Mouse (Mus musculus): ENCODE results near the gene Kiss1r.

The Kiss1r gene

GRCm38 (mm10) chr10:79897316-79898245, 19.2 kb upstream of the Kiss1r start:
- DNase-seq (ENCODE audit: low read depth in 2 of 2, low spot score in 2 of 2) = no peak

GRCm38 (mm10) chr10:79900951-79901410, 15.8 kb upstream of the Kiss1r start:
- no peak for DNase-seq (ENCODE audit: low read depth in 2 of 2, low spot score in 2 of 2)

DNA sequence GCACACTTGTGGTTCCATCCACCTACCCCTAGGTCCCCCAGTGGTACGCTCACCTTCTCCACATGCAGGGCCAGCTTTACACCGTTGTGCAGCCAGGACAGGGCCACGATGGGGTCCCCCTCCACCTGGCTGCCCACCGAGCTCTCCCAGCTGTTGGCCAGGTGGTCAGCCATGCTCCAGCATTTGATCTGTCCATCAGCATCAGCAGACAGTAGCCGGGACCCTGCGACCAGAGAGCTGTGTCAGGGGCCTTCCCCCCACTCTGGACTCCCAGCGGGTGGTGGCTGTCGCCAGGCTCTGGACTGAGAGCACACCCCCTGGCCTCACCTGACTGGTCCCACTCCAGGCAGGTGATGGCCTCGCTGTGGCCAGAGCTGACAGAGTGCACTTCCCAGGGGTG, 10.1 kb upstream of the Kiss1r start:
- DNase-seq (ENCODE audit: low read depth in 2 of 2, low spot score in 2 of 2) = no peak

DNA sequence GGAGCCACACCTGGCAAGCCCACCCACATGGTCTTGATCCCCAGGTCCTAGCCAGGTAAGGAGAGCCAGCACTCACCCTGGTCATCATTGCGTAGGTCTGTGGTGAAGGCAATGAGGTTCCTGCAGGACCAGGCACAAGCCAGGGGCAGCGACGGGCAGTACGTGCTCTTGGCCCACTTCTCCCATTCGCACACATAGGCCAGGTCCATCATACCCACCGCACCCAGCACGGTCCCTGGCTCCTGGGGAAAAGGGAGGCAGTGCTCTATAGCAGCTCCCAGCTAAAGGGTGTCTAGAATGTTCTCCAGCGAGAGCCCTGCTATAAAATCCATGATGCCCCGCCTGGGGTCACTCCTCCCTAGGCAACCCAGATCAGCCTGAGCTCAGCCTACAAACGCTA, 9.4 kb upstream of the Kiss1r start:
- no peak for DNase-seq (ENCODE audit: low read depth in 2 of 2, low spot score in 2 of 2)

DNA sequence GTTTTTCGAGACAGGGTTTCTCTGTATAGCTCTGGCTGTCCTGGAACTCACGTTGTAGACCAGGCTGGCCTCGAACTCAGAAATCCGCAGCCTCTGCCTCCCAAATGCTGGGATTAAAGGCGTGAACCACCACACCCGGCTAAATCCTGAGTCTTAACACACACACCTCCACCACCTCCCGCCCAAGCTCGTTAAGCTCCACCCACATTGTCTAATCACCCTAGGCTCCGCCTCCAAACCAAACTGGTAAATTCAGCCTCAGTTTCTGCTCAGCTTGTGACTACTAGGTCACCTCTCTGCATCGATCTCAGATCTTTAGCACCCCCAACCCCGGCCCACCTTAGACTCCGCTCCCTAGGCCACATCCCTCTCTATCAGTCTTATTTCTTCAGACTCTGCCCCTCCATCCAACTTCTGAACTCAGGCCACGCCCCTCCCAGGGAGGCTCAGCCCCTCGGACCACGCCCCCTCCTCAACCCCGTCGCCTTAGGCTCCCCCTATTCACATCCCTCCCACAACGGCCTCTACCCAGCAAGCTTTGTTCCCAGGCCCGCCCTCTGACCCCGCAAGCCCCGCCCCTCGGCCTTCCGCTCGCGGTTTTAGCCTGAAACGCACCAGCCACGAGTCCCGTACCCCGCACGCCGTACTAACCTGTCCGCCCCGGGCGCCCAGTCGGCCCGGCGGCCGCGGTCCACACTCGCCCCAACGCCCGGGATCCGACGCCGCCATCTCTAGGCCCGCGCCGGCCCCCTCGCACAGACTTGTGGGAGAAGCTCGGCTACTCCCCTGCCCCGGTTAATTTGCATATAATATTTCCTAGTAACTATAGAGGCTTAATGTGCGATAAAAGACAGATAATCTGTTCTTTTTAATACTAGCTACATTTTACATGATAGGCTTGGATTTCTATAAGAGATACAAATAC, 8.3 kb upstream of the Kiss1r start, which contains the start of gene Med16:
TSS of gene Med16 (minus strand) at position 757 of the 925 bp plus-strand sequence.
- peak; percentile 97 to 99 for DNase-seq (ENCODE audit: low read depth in 2 of 2, low spot score in 2 of 2)

DNA sequence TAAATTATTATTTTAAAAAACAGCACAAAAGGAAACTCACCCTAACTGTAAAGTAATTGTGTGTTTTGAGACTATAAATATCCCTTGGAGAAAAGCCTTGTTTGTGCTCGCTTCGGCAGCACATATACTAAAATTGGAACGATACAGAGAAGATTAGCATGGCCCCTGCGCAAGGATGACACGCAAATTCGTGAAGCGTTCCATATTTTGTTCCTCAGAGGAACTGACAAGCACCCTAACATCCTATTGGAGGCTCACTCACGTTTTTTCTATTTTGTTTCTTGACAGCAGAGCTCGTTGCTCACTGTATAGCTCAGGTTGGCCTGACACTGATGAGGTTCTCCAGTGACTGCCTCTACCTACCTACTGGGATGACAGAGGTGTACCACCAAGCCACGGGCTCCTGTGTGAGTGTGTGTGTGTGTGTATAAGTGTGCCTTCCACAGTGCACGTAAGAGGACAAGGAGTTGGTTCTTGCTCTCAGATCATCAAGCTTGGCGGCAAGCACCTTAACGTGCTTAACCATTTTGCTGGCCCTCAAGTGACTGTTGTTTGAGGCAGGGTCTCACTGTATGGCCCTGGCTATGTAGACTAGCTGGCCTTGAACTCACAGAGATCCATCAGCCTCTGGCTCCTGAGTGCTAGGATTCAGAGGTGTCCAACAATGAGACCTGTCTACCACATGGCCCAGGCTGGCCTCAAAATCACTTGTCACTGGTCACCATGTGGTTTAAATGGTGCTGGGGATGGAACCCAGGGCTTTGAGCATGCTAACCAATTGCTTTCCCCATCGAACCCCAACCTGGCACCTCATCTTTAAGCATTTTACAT, 7.5 kb upstream of the Kiss1r start:
- peak; percentile 37 to 54 for DNase-seq (ENCODE audit: low read depth in 2 of 2, low spot score in 2 of 2)

DNA sequence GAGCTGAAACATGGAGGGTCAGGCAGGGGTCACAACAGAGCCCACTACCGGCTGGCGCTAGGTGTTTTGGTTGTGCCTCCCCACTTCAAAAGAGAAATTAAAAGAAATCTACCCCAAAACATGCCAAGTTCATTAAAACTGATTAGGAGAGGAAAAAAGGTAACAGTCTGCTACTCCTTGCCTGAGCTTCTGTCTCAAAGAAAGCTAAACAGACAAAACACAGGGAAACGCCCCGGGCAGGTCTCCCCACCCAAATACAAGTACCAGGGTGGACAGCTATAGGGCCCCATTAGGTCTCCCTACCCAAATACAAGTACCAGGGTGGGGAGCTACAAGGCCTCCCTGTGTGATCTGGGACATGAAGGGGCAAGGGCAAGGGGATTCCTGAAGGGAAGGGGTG, 6.2 kb upstream of the Kiss1r start, which contains the start of gene Gm26602:
TSS of gene Gm26602 (plus strand) at position 301 of the 400 bp plus-strand sequence.
- DNase-seq (ENCODE audit: low read depth in 2 of 2, low spot score in 2 of 2) = no peak

- DNase-seq (ENCODE audit: low read depth in 2 of 2, low spot score in 2 of 2) = no peak
Measured at GRCm38 (mm10) chr10:79912412-79912811, 4.4 kb upstream of the Kiss1r start.

- DNase-seq (ENCODE audit: low read depth in 2 of 2, low spot score in 2 of 2) = no peak
Measured at GRCm38 (mm10) chr10:79914131-79914947, 2.4 kb upstream of the Kiss1r start.

- DNase-seq (ENCODE audit: low read depth in 2 of 2, low spot score in 2 of 2) = no peak
Measured at GRCm38 (mm10) chr10:79914948-79915596, 1.7 kb upstream of the Kiss1r start.

DNA sequence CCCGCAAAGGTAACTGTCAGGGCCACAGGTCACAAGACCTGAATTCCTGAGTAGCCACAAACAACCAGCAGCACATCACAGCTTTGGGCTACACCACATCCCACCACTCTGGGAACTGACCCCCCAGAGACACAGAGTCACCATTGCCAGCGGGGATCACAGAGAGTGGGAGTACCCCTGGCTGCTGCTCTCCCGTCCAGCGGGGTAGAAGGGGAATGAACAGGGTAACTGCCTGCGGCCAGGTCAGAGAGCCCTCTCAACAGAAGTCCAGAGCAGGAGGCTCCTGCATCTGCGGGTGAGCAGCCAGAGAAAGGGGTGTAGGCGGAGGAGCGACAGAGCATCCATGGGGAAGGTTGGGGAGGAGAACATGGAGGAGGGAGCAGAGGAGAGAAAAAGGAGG, 690 bp upstream of the Kiss1r start:
- DNase-seq (ENCODE audit: low read depth in 2 of 2, low spot score in 2 of 2) = no peak

DNA sequence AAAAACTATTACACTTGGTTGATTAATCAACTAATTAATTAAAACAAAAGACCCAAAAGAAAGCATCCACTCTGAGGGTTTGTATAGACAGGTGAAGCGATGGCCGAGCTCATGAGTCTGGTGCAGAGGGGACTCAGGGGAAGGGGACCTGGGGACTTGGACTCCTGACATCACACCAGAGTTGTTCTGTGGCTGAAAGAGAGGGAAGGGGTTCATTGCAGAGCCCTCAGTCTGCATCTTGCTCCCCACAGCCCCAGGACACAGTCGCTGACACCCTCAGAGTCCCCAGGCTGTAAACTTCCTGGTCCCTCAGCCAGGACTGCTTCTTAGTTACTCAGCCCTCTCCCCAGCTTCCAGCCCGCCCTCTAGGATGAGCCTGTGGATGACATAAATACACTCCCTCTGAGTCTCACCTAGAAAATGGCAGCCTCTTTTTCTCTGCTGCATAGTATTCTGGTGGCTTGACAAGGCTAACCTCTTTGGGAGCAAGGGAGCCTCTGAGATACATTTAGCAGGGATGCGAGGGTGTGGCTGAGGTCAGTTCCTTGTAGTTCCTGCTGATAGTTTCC, 845 bp downstream of the Kiss1r start:
- DNase-seq (ENCODE audit: low read depth in 2 of 2, low spot score in 2 of 2) = no peak

- DNase-seq (ENCODE audit: low read depth in 2 of 2, low spot score in 2 of 2) = no peak
Measured at GRCm38 (mm10) chr10:79918231-79919078, 1.7 kb downstream of the Kiss1r start.

- DNase-seq (ENCODE audit: low read depth in 2 of 2, low spot score in 2 of 2) = no peak
Measured at GRCm38 (mm10) chr10:79919251-79919849, 2.6 kb downstream of the Kiss1r start.

GRCm38 (mm10) chr10:79920056-79920890, 3.5 kb downstream of the Kiss1r start:
- DNase-seq (ENCODE audit: low read depth in 2 of 2, low spot score in 2 of 2) = no peak

GRCm38 (mm10) chr10:79920958-79921535, 4.3 kb downstream of the Kiss1r start, which contains the start of gene R3hdm4:
R3hdm4 (minus strand) TSS chr10:79921208.
- no peak for DNase-seq (ENCODE audit: low read depth in 2 of 2, low spot score in 2 of 2)

Measured in CD8-positive naive resting alpha-beta T cell, adult 2 months (primary cell).